Mouse (Mus musculus) testis, adult 2 months (tissue): Measurements from ENCODE around the gene Prlr.

Experiments
- CTCF ChIP-seq: fragments of 200-500 bp; IDR thresholded peaks from 2 replicates; pipeline ENCODE4 v1.5.1; 2012; ENCODE audit warnings: low read depth, mild to moderate bottlenecking, inconsistent platforms, low read length, moderate library complexity; ENCODE audit not compliant: control insufficient read depth, insufficient read depth, insufficient replicate concordance
- POLR2A ChIP-seq: fragments of 200-500 bp; IDR thresholded peaks from 2 replicates; pipeline ENCODE4 v1.6.1; 2012; ENCODE audit warnings: low read depth, mild to moderate bottlenecking, inconsistent platforms, low read length, moderate library complexity; ENCODE audit not compliant: control insufficient read depth

DNA sequence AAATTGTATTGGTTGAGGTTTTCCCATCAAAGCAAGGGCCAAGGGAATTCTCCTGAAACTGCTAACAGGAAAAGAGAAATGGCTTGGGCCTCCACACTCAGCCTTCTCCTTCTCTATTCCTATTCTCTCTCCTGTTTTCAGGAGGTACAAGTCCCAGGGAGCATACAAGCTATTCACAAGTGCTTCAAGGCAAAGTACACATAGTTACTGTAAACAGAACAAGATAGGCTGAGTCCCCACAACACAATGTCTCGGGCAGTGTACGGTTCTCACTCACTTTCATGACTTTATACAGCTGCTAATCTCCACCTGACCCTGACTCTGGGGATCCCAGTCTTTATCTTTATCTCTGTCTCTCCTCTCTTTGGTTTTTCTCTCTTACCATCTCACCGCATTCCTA, 198.4 kb downstream of the Prlr start:
- TF ChIP-seq POLR2A, result no peak
- TF ChIP-seq CTCF, result no peak
